ENCODE assay signal across 10 mouse cellular contexts in genomic region chr7:44983944-44984832, GRCm38 (mm10). TPM values are rescaled to one million over a fixed set of nuclear protein-coding genes. Genes with fewer than 3 reads are reported as not detected.
A peak's percentile ranks its signal among the peaks of the same experiment; 100 is the strongest.
DNase-seq lines count a peak whose midpoint lies in the region; ATAC-seq lines count a peak whose summit lies in the region.
"Had no signal": no experiment of that assay in that cellular context is flagged by ENCODE, and none has a peak within 500 bp of the region (broad histone marks: within the 10 kb centered on the region; RNA-seq: fewer than 3 reads in every experiment).

No protein-coding gene starts in this region.

- H3K27me3 ChIP-seq in heart, embryonic 13.5 days (replicated peaks) = no peaks in the 10 kb centered on the region
- H3K27me3 ChIP-seq in embryonic facial prominence, embryonic 11.5 days (ENCODE audit: control insufficient read depth, insufficient read depth, low read length) = no peaks in the 10 kb centered on the region
- no peaks in the 10 kb centered on the region for H3K27me3 ChIP-seq in hindbrain, embryonic 16.5 days (replicated peaks; ENCODE audit: control insufficient read depth, insufficient read depth, low read length)
- no peaks in the 10 kb centered on the region for H3K27me3 ChIP-seq in midbrain, embryonic 14.5 days (ENCODE audit: control insufficient read depth, insufficient read depth, low read length)

- intact Hi-C loops in heart, postnatal 14 days (cut with DNase I) = loop anchor here (2.0 to 5.0 kb wide), 3 partner anchors 37 to 148 kb away; no protein-coding TSS in a partner anchor
- intact Hi-C loops in left cerebral cortex, postnatal 36 days (cut with DNase I) = loop anchor here (5.0 kb wide), 1 partner anchor 68 kb away; the partner anchor contains the start of gene Prr12

- peaks cover 37% of the 10 kb centered on the region for H3K4me1 ChIP-seq in heart, embryonic 13.5 days
- peaks cover 7% of the 10 kb centered on the region for H3K4me1 ChIP-seq in embryonic facial prominence, embryonic 11.5 days (ENCODE audit: control insufficient read depth, insufficient read depth, low read length)
- peaks cover 28% of the 10 kb centered on the region for H3K4me1 ChIP-seq in hindbrain, embryonic 16.5 days (ENCODE audit: control insufficient read depth, insufficient read depth, low read depth, low read length)
- H3K4me1 ChIP-seq in midbrain, embryonic 14.5 days (ENCODE audit: control insufficient read depth, insufficient read depth, low read length) = peaks cover 31% of the 10 kb centered on the region

- H3K36me3 ChIP-seq in heart, embryonic 13.5 days = peaks cover 53% of the 10 kb centered on the region
- H3K36me3 ChIP-seq in embryonic facial prominence, embryonic 11.5 days (replicated peaks; ENCODE audit: control insufficient read depth, insufficient read depth, low read depth, low read length) = peaks cover 25% of the 10 kb centered on the region
- H3K36me3 ChIP-seq in hindbrain, embryonic 16.5 days (ENCODE audit: control insufficient read depth, insufficient read depth, low read length) = peaks cover 24% of the 10 kb centered on the region
- H3K36me3 ChIP-seq in midbrain, embryonic 14.5 days (ENCODE audit: control insufficient read depth, insufficient read depth, low read length) = peaks cover 41% of the 10 kb centered on the region

- 68% methylated on average over 7 of the region's 7 CpGs for WGBS in heart, embryonic 13.5 days
- 84% methylated on average over 7 of the region's 7 CpGs for WGBS in embryonic facial prominence, embryonic 11.5 days
- 70% methylated on average over 7 of the region's 7 CpGs for WGBS in hindbrain, embryonic 16.5 days
- WGBS in midbrain, embryonic 14.5 days = 58% methylated on average over 7 of the region's 7 CpGs

- no peak for DNase-seq in heart, postnatal 14 days
- no peak for DNase-seq in embryonic facial prominence, embryonic 11.5 days (ENCODE audit: low spot score)
- no peak for DNase-seq in midbrain, embryonic 14.5 days
- DNase-seq in right cerebral cortex, adult 2 months (ENCODE audit: low spot score in 2 of 2) = no peak
- DNase-seq in left cerebral cortex, postnatal 36 days (ENCODE audit: low spot score in 2 of 2) = no peak
- no peak for DNase-seq in thymus, postnatal 0 days (ENCODE audit: low spot score)

- no peaks in the 10 kb centered on the region for H3K9me3 ChIP-seq in heart, embryonic 13.5 days
- H3K9me3 ChIP-seq in embryonic facial prominence, embryonic 11.5 days (replicated peaks; ENCODE audit: control insufficient read depth, low read length) = no peaks in the 10 kb centered on the region
- no peaks in the 10 kb centered on the region for H3K9me3 ChIP-seq in hindbrain, embryonic 16.5 days (ENCODE audit: control insufficient read depth, low read length)
- H3K9me3 ChIP-seq in midbrain, embryonic 14.5 days (ENCODE audit: control insufficient read depth, low read length) = no peaks in the 10 kb centered on the region

- no peak for ATAC-seq in heart, embryonic 13.5 days (ENCODE audit: extremely low read depth, insufficient number of reproducible peaks, low FRiP score, low TSS enrichment)
- no peak for ATAC-seq in embryonic facial prominence, embryonic 11.5 days (replicated peaks; ENCODE audit: insufficient number of reproducible peaks, low FRiP score, low TSS enrichment, low read depth)
- no peak for ATAC-seq in hindbrain, embryonic 16.5 days
- no peak for ATAC-seq in midbrain, embryonic 14.5 days (ENCODE audit: low FRiP score, low TSS enrichment)
- ATAC-seq: inflammation-experienced regulatory T-cells, adult 6 months had no signal

- peak overlapping the region; percentile 99 for H3K9ac ChIP-seq in heart, embryonic 13.5 days
- H3K9ac ChIP-seq in embryonic facial prominence, embryonic 11.5 days (replicated peaks; ENCODE audit: low read length) = peak overlapping the region; percentile 28
- H3K9ac ChIP-seq in hindbrain, embryonic 16.5 days (ENCODE audit: low read depth, low read length) = 0 out of 2 replicates have a peak overlapping the region, but pooled peaks have one; percentile 44
- H3K9ac ChIP-seq in midbrain, embryonic 14.5 days (replicated peaks; ENCODE audit: low read length) = no peak overlapping the region; the same call in 1 of the 2 replicates

- H3K4me2 ChIP-seq in heart, embryonic 13.5 days = peak overlapping the region; percentile 76
- peak overlapping the region; percentile 57 for H3K4me2 ChIP-seq in embryonic facial prominence, embryonic 11.5 days (ENCODE audit: low read depth, low read length)
- peak overlapping the region; percentile 77 for H3K4me2 ChIP-seq in hindbrain, embryonic 16.5 days (ENCODE audit: low read length)
- H3K4me2 ChIP-seq in midbrain, embryonic 14.5 days (ENCODE audit: low read length) = peak overlapping the region; percentile 69

- H3K27ac ChIP-seq in heart, embryonic 13.5 days (replicated peaks) = peak overlapping the region; percentile 97
- H3K27ac ChIP-seq in embryonic facial prominence, embryonic 11.5 days (replicated peaks; ENCODE audit: low read depth, low read length) = no peak overlapping the region; the same call in 1 of the 2 replicates
- H3K27ac ChIP-seq in hindbrain, embryonic 16.5 days (ENCODE audit: low read depth, low read length) = no peak overlapping the region; the same call in 1 of the 2 replicates
- peak overlapping the region; percentile 94; the same call in 1 of the 2 replicates for H3K27ac ChIP-seq in midbrain, embryonic 14.5 days (replicated peaks; ENCODE audit: low read depth, low read length)

- H3K4me3 ChIP-seq in heart, embryonic 13.5 days = peak overlapping the region; percentile 99
- H3K4me3 ChIP-seq in embryonic facial prominence, embryonic 11.5 days (ENCODE audit: low read depth, low read length) = peak overlapping the region; percentile 15; the same call in 1 of the 2 replicates
- H3K4me3 ChIP-seq in hindbrain, embryonic 16.5 days (ENCODE audit: low read length) = peak overlapping the region; percentile 94
- peak overlapping the region; percentile 94 for H3K4me3 ChIP-seq in midbrain, embryonic 14.5 days (replicated peaks; ENCODE audit: low read depth, low read length)

RNA-seq across cellular contexts. Expression of gene Prmt1, which starts 2.2 kb away (rescaled TPM):
- 438 and 486 TPM in 2 replicates for polyA plus RNA-seq in heart, embryonic 13.5 days (2015; fragmentation: Nextera tagmentation; extraction: Ambion mirVana)
- 100 to 1,000 TPM; 119 to 128 TPM for total RNA-seq in heart, postnatal 14 days (2021)
- 289 and 293 TPM in 2 replicates for polyA plus RNA-seq in embryonic facial prominence, embryonic 11.5 days (2014; fragmentation: Nextera tagmentation; extraction: Ambion mirVana)
- 629 and 637 TPM in 2 replicates for polyA plus RNA-seq in hindbrain, embryonic 16.5 days (2015; fragmentation: Nextera tagmentation; extraction: Ambion mirVana)
- polyA plus RNA-seq in midbrain, embryonic 14.5 days (2014; fragmentation: Nextera tagmentation; extraction: Ambion mirVana) = 236 and 281 TPM in 2 replicates
- total RNA-seq in left cerebral cortex, postnatal 36 days (2021) = 100 to 1,000 TPM; 143 to 145 TPM
- polyA plus RNA-seq in thymus, postnatal 0 days (2015; fragmentation: Nextera tagmentation; extraction: Ambion mirVana) = 364 and 365 TPM in 2 replicates

RNA-seq across cellular contexts. Expression of gene Cpt1c, which starts 9.5 kb away (rescaled TPM):
- 9.8 and 10.3 TPM in 2 replicates for polyA plus RNA-seq in heart, embryonic 13.5 days (2015; fragmentation: Nextera tagmentation; extraction: Ambion mirVana)
- 1 to 10 TPM; 3.1 to 3.5 TPM for total RNA-seq in heart, postnatal 14 days (2021)
- 14.3 and 17.1 TPM in 2 replicates for polyA plus RNA-seq in embryonic facial prominence, embryonic 11.5 days (2014; fragmentation: Nextera tagmentation; extraction: Ambion mirVana)
- polyA plus RNA-seq in hindbrain, embryonic 16.5 days (2015; fragmentation: Nextera tagmentation; extraction: Ambion mirVana) = 58.6 and 59.7 TPM in 2 replicates
- polyA plus RNA-seq in midbrain, embryonic 14.5 days (2014; fragmentation: Nextera tagmentation; extraction: Ambion mirVana) = 50.1 and 52.3 TPM in 2 replicates
- 10 to 100 TPM; 85.4 to 97.7 TPM for total RNA-seq in left cerebral cortex, postnatal 36 days (2021)
- 1.2 and 2.0 TPM in 2 replicates for polyA plus RNA-seq in thymus, postnatal 0 days (2015; fragmentation: Nextera tagmentation; extraction: Ambion mirVana)
- total RNA-seq: neutrophil, adult 5-6 weeks had no signal

RNA-seq across cellular contexts. Expression of gene Irf3, which starts 13.3 kb away (rescaled TPM):
- 63.6 and 68.1 TPM in 2 replicates for polyA plus RNA-seq in heart, embryonic 13.5 days (2015; fragmentation: Nextera tagmentation; extraction: Ambion mirVana)
- 10 to 100 TPM; 36.5 to 40.2 TPM for total RNA-seq in heart, postnatal 14 days (2021)
- polyA plus RNA-seq in embryonic facial prominence, embryonic 11.5 days (2014; fragmentation: Nextera tagmentation; extraction: Ambion mirVana) = 62.4 and 71.9 TPM in 2 replicates
- 63.5 and 65.4 TPM in 2 replicates for polyA plus RNA-seq in hindbrain, embryonic 16.5 days (2015; fragmentation: Nextera tagmentation; extraction: Ambion mirVana)
- polyA plus RNA-seq in midbrain, embryonic 14.5 days (2014; fragmentation: Nextera tagmentation; extraction: Ambion mirVana) = 46.7 and 54.0 TPM in 2 replicates
- total RNA-seq in left cerebral cortex, postnatal 36 days (2021) = 10 to 100 TPM; 29.2 to 38.7 TPM
- 138 and 145 TPM in 2 replicates for polyA plus RNA-seq in thymus, postnatal 0 days (2015; fragmentation: Nextera tagmentation; extraction: Ambion mirVana)

RNA-seq across cellular contexts. Expression of gene Bcl2l12, which starts 14.3 kb away (rescaled TPM):
- polyA plus RNA-seq in heart, embryonic 13.5 days (2015; fragmentation: Nextera tagmentation; extraction: Ambion mirVana) = 36.0 and 36.3 TPM in 2 replicates
- total RNA-seq in heart, postnatal 14 days (2021) = 10 to 100 TPM; 10.4 to 12.3 TPM
- 69.9 and 71.7 TPM in 2 replicates for polyA plus RNA-seq in embryonic facial prominence, embryonic 11.5 days (2014; fragmentation: Nextera tagmentation; extraction: Ambion mirVana)
- 10.2 and 15.7 TPM in 2 replicates for polyA plus RNA-seq in hindbrain, embryonic 16.5 days (2015; fragmentation: Nextera tagmentation; extraction: Ambion mirVana)
- 11.8 and 15.4 TPM in 2 replicates for polyA plus RNA-seq in midbrain, embryonic 14.5 days (2014; fragmentation: Nextera tagmentation; extraction: Ambion mirVana)
- total RNA-seq in left cerebral cortex, postnatal 36 days (2021) = 1 to 10 TPM; 1.8 to 2.6 TPM
- polyA plus RNA-seq in thymus, postnatal 0 days (2015; fragmentation: Nextera tagmentation; extraction: Ambion mirVana) = 66.6 and 68.8 TPM in 2 replicates

RNA-seq across cellular contexts. Expression of gene Scaf1, which starts 32.0 kb away (rescaled TPM):
- polyA plus RNA-seq in heart, embryonic 13.5 days (2015; fragmentation: Nextera tagmentation; extraction: Ambion mirVana) = 27.0 and 27.1 TPM in 2 replicates
- total RNA-seq in heart, postnatal 14 days (2021) = 10 to 100 TPM; 53.8 to 56.1 TPM
- polyA plus RNA-seq in embryonic facial prominence, embryonic 11.5 days (2014; fragmentation: Nextera tagmentation; extraction: Ambion mirVana) = 40.0 and 41.1 TPM in 2 replicates
- polyA plus RNA-seq in hindbrain, embryonic 16.5 days (2015; fragmentation: Nextera tagmentation; extraction: Ambion mirVana) = 38.6 and 47.1 TPM in 2 replicates
- 60.6 and 61.2 TPM in 2 replicates for polyA plus RNA-seq in midbrain, embryonic 14.5 days (2014; fragmentation: Nextera tagmentation; extraction: Ambion mirVana)
- 100 to 1,000 TPM; 174 to 177 TPM for total RNA-seq in left cerebral cortex, postnatal 36 days (2021)
- 19.6 and 20.1 TPM in 2 replicates for polyA plus RNA-seq in thymus, postnatal 0 days (2015; fragmentation: Nextera tagmentation; extraction: Ambion mirVana)

Comparison
In these comparisons a context has a peak if more than half of its experiments do, and no peak if none do; other contexts are left out.
1. H3K27ac ChIP-seq: peak in heart, embryonic 13.5 days (single experiment) and midbrain, embryonic 14.5 days (single experiment); none in embryonic facial prominence, embryonic 11.5 days (single experiment) and hindbrain, embryonic 16.5 days (single experiment).
2. H3K4me3 ChIP-seq: peak in every context shown above with its lines; median percentile 99 in heart, embryonic 13.5 days; 94 in hindbrain, embryonic 16.5 days; 94 in midbrain, embryonic 14.5 days; 15 in embryonic facial prominence, embryonic 11.5 days.
3. Peak in every context shown above with its lines, with median percentiles within 50 percentile points of each other: H3K4me2 ChIP-seq.